Mouse (Mus musculus) fibroblast of lung, adult 2 months (primary cell): ENCODE data around the gene Gm13539.

Experiments used
- DNase-seq: peaks from one replicate; pipeline ENCODE4 v3.0.0-alpha.2; 2011; ENCODE audit warnings: low read depth

Gm13539 gene

DNA sequence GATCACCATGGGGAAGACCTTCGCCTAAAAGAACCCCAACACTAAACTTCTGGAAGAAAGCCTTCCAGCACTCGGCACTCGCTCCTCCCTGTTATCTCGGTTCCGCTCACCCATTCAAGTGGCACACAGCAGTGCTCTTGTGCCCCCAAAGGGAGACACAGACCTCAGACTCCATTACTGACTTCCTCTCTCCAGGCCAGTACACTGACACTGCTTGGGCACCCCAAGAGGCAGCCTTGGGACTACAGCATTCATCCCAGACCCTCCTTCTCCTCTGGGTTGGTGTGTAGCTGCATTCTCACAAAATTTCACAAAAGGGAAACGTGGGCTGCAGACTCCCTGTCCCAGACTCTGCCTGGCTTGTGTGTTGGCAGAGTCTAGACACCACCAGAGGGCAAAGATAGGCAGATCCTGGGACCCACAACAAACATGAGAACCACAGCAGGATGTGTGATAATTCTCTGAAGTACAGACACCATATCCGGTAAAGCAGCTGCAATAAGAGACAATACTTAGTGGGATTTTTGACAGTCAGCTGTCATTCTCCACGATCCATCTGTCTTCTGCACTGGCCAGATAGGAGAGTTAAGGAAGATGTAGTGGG, 46.4 kb downstream of the Gm13539 start:
- no peak for DNase-seq

GRCm38 (mm10) chr2:25830786-25831185, 48.7 kb downstream of the Gm13539 start:
- DNase-seq: no peak

DNA sequence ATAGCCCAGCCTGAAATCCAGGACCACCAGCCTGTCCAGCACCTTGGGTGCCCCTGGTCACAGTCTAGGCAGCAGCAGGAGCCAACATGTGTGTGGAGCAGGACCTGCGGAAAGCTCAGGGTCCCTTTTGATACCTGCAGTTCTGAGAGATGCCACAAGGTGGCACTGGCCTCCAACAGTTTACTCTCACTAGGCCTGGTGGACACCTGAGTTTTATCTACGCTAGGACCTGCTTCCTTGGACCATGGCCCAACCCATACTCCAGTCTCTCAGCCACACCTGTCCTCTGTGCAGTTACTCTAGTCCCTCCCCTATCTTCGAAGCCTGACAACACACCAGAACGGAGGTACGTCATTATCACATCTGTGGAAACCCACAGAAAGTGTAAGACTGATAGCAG, 54.2 kb downstream of the Gm13539 start:
- peak; percentile 24 for DNase-seq
